Mouse (Mus musculus) B cell, adult 2 months (primary cell): ENCODE measurements around the gene Mapk10.

Source experiments
- DNase-seq, 2 experiments: peaks; one replicate each; pipeline ENCODE4 v3.0.0; 2022

Mapk10 gene

GRCm38 (mm10) chr5:103037752-103038151 is 173.4 kb downstream of the Mapk10 start:
- DNase-seq, result no peak

GRCm38 (mm10) chr5:103028940-103029621 is 182.1 kb downstream of the Mapk10 start:
- DNase-seq, result no peak

GRCm38 (mm10) chr5:103022504-103023172 is 188.5 kb downstream of the Mapk10 start:
- no peak for DNase-seq

GRCm38 (mm10) chr5:103021479-103021878 is 189.7 kb downstream of the Mapk10 start:
- no peak for DNase-seq

- DNase-seq, result no peak
Observed at GRCm38 (mm10) chr5:103020954-103021353, 190.2 kb downstream of the Mapk10 start.

DNA sequence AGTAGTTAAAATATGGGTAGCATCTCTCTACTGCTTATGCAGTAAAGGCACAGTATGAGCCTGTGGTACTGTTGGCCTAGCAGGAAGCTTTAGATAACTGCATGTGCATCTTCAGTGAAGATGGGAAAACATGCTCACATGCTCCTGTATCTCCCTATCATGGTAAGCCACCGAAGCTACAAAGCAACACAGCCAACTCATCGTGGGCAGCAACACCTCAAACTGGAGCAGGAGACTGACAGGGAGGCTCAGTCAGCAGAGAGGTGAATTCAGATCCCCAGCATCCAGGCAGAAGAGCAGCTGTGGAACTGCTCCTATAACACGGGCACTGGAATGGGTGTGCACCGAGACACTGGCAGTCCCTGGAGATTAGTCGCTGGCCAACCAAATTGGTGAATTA is 191.0 kb downstream of the Mapk10 start:
- no peak for DNase-seq

GRCm38 (mm10) chr5:103017637-103018036 is 193.5 kb downstream of the Mapk10 start:
- no peak for DNase-seq

GRCm38 (mm10) chr5:103014309-103014708 is 196.8 kb downstream of the Mapk10 start:
- DNase-seq, result no peak

- no peak for DNase-seq
Observed at GRCm38 (mm10) chr5:103008894-103009293, 202.2 kb downstream of the Mapk10 start.

DNA sequence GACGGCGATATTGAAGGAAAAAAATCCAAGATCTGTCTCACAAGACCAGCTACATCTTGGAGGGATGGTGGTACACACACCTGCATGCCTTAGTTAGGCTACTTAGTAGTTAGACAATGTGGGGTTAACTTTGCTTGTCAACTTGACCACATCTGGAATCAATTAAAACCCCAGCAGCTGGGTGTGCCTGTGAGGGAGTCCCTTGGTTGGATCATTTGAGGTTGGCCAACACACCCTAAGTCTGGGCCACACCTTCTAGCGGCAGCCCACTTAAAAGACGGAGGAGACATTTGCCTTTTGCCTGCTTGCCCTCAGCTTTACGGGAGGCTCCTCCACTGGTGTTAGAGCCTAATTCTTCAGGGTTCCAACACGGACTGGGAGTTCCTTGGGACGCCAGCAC is 209.0 kb downstream of the Mapk10 start:
- no peak for DNase-seq

DNA sequence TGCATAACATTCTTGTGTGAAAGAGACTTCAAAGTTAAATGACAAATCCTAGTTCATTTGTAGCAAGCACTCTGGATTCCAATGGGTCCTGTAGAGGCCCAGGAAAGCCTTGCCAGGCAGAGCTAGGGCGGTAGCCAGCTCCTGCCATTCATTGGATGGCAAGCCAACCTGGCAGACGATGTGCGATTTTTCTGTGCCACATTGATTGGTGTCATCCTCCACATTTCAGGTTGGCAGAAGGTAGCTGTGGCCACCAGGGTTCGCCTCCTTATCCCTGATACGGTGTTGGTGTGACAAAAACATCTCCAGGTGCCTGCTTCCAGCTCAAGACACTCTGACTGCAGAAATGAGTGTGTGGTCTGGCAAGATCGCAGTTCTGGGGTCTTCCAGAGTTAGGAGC is 210.6 kb downstream of the Mapk10 start:
- DNase-seq, result no peak

GRCm38 (mm10) chr5:102998524-102998923 is 212.6 kb downstream of the Mapk10 start:
- DNase-seq, result no peak

- no peak for DNase-seq
Observed at GRCm38 (mm10) chr5:102997907-102998306, 213.2 kb downstream of the Mapk10 start.

DNA sequence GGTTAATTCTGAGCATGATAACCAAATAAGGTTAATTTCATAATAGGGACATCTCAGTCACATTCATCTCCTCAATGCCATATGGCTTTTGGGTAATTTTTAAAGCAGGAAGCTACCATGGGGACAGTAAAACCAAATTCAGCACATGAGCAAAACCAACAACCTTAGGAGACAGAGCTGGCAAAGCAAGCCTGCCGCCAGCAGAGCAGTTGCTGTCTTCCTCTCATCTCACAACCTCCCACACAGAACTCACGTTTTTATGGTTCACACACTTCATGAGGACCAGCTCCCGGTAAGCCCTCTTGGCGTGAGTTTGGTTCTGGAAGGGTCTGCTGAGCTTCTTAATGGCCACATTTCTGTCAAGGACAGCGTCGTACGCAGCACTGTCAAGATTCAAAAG is 214.8 kb downstream of the Mapk10 start:
- DNase-seq, result no peak

- no peak for DNase-seq
Observed at GRCm38 (mm10) chr5:102995928-102996327, 215.2 kb downstream of the Mapk10 start.

- DNase-seq, result no peak
Observed at GRCm38 (mm10) chr5:102993951-102994350, 217.2 kb downstream of the Mapk10 start.

DNA sequence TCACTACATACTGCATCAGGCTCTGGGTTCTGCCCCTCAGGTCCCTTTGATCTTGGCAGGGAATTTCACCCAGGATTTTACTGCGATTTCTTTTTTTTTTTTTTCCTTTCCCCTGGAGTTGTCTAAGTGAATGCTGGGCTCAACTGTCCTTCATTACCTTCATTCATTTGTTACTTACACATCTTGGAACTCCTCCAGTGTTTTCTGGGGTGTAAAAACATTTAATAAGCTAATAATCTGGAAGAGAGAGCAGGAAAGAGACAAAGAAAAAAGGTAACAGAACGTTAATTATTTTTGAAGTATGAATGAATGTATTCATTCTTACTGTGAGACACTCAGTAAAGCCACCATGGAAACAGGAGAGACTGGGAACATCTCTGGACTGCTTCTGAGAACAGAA is 219.4 kb downstream of the Mapk10 start:
- no peak for DNase-seq

DNA sequence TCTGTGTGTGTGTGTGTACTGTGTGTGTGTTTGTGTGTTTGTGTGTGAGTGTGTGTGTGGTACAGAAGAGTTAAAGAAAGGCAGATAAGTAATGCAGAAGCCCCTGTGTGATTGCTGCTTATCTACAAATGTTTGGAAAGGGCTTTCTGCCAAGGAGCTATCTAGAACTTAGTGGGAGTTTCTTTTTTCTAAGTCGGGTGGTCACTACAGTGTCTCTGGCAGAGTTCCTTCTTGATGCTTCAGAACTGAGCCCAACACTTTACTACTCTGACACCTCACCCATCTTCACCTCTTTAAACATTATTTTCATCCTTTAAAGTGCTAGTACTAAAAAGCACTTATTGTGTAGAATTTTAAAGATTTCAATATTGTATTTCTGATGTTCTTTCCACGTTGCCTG is 232.8 kb downstream of the Mapk10 start:
- DNase-seq, result no peak

DNA sequence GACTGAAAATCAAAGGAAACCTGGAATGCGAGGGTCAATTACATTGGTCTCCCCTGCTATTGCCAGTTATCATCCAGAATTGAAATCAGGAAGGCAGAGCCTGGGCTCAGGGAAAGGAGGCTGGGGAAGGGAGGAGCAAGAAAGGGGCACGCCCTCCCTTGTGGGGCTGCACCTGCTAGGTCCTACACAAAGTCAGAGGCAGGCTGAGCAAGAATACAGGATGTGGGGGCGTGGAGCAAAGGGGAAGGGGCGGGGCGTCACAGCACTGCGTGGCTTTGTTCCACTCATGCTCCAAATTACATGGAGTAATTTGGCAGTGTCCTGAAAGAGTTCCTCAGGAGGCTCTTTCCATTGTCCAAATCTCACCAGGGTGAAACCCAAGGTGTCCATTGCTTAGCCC is 234.0 kb downstream of the Mapk10 start:
- no peak for DNase-seq

- no peak for DNase-seq
Observed at GRCm38 (mm10) chr5:102976540-102976939, 234.6 kb downstream of the Mapk10 start.

- DNase-seq, result no peak
Observed at GRCm38 (mm10) chr5:102974400-102974799, 236.7 kb downstream of the Mapk10 start.

DNA sequence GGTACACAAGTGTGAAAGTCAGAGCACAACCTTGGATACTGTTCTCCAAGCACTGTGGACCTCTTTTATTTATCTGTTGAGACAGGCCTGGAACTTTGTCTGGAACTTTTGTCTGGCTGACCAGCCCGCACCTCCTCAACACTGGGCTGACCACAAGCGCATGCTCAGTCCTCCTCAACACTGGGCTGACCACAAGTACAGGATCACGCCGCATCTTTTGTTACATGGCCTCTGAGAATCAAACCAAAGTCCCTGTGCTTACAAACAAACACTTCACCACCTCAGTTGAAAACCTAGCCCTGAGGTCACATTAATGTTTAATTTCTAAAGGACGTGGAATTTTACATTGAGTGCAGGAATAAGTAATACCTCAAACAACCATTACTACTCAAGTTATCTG is 246.7 kb downstream of the Mapk10 start:
- DNase-seq, result no peak

GRCm38 (mm10) chr5:102953414-102953813 is 257.7 kb downstream of the Mapk10 start:
- no peak for DNase-seq

DNA sequence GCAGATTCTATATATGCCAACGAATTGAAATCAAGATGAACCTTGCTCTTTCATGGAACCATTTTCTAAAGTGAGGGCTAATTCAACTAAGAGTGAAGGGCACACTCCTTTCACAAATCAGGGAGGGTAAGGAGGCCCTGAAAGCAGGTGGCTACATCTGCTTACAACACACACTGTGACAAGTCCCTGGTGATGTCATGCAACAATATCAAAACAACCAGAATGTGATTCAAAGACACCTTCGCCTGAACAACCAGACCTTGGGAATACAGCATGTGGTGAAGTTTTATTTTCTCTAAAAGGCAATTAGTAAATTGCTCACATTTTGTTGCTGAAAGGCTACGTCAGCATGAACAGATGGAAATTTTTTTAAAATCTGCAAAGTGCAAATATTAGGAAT is 258.2 kb downstream of the Mapk10 start:
- no peak for DNase-seq
